Comparison of ENCODE assay signal across 11 mouse cellular contexts in the genomic region with DNA sequence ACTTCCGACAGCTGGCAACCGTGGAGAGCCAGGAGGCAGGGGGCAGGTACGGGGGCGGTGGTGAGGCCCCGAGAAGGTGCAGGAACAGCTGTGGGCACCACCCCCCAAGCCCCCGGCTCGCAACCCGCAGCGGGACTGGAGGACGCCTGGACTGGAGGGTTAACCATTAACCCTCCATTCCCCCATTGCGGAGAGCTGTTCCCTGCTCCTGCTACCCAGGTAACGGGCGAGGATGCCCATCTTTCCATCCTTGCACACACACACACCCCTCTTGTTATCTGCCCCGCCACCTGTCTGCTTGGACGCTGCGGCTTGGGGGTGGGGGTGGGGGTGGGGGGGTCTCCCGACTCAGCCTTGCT. TPM values are rescaled to one million over a fixed set of nuclear protein-coding genes. Genes with fewer than 3 reads are reported as not detected.
A peak's percentile ranks its signal among the peaks of the same experiment; 100 is the strongest.
DNase-seq lines count a peak whose midpoint lies in the region; ATAC-seq and TF ChIP-seq lines count a peak whose summit lies in the region.
"Had no signal": no experiment of that assay in that cellular context is flagged by ENCODE, and none has a peak within 500 bp of the region (broad histone marks: within the 10 kb centered on the region; RNA-seq: fewer than 3 reads in every experiment).

No protein-coding gene starts in this region.

- TF ChIP-seq CTCF in cortical plate, adult 2 months (IDR thresholded peaks at IDR 0.05; ENCODE audit: extremely low read depth, insufficient read depth, low read length): no peak
- no peak for TF ChIP-seq CTCF in hindbrain, postnatal 0 days (IDR thresholded peaks at IDR 0.05; ENCODE audit: low read depth)

- H3K27ac ChIP-seq in heart, embryonic 10.5 days: no peak overlapping the region
- H3K27ac ChIP-seq in cortical plate, adult 2 months (ENCODE audit: insufficient read depth, low read length): no peak overlapping the region
- H3K27ac ChIP-seq in hindbrain, postnatal 0 days: peak overlapping the region; percentile 78
- no peak overlapping the region for H3K27ac ChIP-seq in midbrain, embryonic 11.5 days (ENCODE audit: low read depth, low read length)

- H3K9me3 ChIP-seq in heart, embryonic 10.5 days: no peaks in the 10 kb centered on the region
- no peaks in the 10 kb centered on the region for H3K9me3 ChIP-seq in hindbrain, postnatal 0 days (ENCODE audit: low read length)
- no peaks in the 10 kb centered on the region for H3K9me3 ChIP-seq in midbrain, embryonic 11.5 days (ENCODE audit: control insufficient read depth, low read length)

- peak overlapping the region; percentile 80 for H3K4me2 ChIP-seq in hindbrain, postnatal 0 days (ENCODE audit: low read depth, low read length)
- peak overlapping the region; percentile 87 for H3K4me2 ChIP-seq in midbrain, embryonic 11.5 days

- DNase-seq in heart, embryonic 10.5 days (ENCODE audit: low spot score): no peak
- no peak for DNase-seq in heart, postnatal 14 days
- DNase-seq in hindbrain, postnatal 0 days (ENCODE audit: low spot score): no peak
- peak; percentile 86 for DNase-seq in midbrain, embryonic 11.5 days (ENCODE audit: low spot score, missing footprints)
- DNase-seq in gastrocnemius, postnatal 36 days: no peak
- DNase-seq in urinary bladder, adult 2 months (ENCODE audit: low spot score): no peak
- DNase-seq: adrenal gland, postnatal 25 days; gastrocnemius, postnatal 25 days; thymus, adult 18-20 months had no signal

- H3K27me3 ChIP-seq in heart, embryonic 10.5 days (ENCODE audit: insufficient read depth, poor library complexity, severe bottlenecking): peaks cover 73% of the 10 kb centered on the region
- H3K27me3 ChIP-seq in hindbrain, postnatal 0 days (ENCODE audit: insufficient read depth, low read length): peaks cover 17% of the 10 kb centered on the region
- H3K27me3 ChIP-seq in midbrain, embryonic 11.5 days (ENCODE audit: control insufficient read depth, insufficient read depth, low read length): peaks cover 43% of the 10 kb centered on the region

- 0 out of 2 replicates have a peak, but pooled peaks have one; percentile 14 for ATAC-seq in hindbrain, postnatal 0 days
- ATAC-seq in midbrain, embryonic 11.5 days (ENCODE audit: low FRiP score): no peak
- no peak for ATAC-seq in cerebellum, adult (ENCODE audit: insufficient number of reproducible peaks, low FRiP score, low TSS enrichment)

- peak overlapping the region; percentile 69 for H3K4me3 ChIP-seq in heart, embryonic 10.5 days
- peak overlapping the region; percentile 56 for H3K4me3 ChIP-seq in cortical plate, adult 2 months (ENCODE audit: insufficient read depth, low read length)
- H3K4me3 ChIP-seq in hindbrain, postnatal 0 days (ENCODE audit: low read length): peak overlapping the region; percentile 43
- peak overlapping the region; percentile 50 for H3K4me3 ChIP-seq in midbrain, embryonic 11.5 days (ENCODE audit: low read depth, low read length)

- WGBS in heart, embryonic 10.5 days: 2% methylated on average over 17 of the region's 17 CpGs
- WGBS in hindbrain, postnatal 0 days: 5% methylated on average over 17 of the region's 17 CpGs
- WGBS in midbrain, embryonic 11.5 days: 2% methylated on average over 16 of the region's 17 CpGs

- peaks cover 24% of the 10 kb centered on the region for H3K4me1 ChIP-seq in heart, embryonic 10.5 days
- H3K4me1 ChIP-seq in cortical plate, adult 2 months (ENCODE audit: control insufficient read depth, insufficient read depth, low read length): no peaks in the 10 kb centered on the region
- no peaks in the 10 kb centered on the region for H3K4me1 ChIP-seq in hindbrain, postnatal 0 days (ENCODE audit: insufficient read depth, low read length)
- H3K4me1 ChIP-seq in midbrain, embryonic 11.5 days (ENCODE audit: control insufficient read depth, insufficient read depth, low read length): peaks cover 13% of the 10 kb centered on the region

- no peak for TF ChIP-seq POLR2A in cortical plate, adult 2 months (IDR thresholded peaks at IDR 0.05; ENCODE audit: extremely low read depth, insufficient read depth, low read length)

- H3K9ac ChIP-seq in hindbrain, postnatal 0 days (replicated peaks; ENCODE audit: low read length): peak overlapping the region; percentile 47
- no peak overlapping the region for H3K9ac ChIP-seq in midbrain, embryonic 11.5 days (ENCODE audit: low read length)

- intact Hi-C loops in heart, postnatal 14 days (cut with DNase I): no loop called here
- intact Hi-C loops in gastrocnemius, postnatal 36 days (cut with DNase I): no loop called here

- H3K36me3 ChIP-seq in heart, embryonic 10.5 days: no peaks in the 10 kb centered on the region
- H3K36me3 ChIP-seq in hindbrain, postnatal 0 days (ENCODE audit: insufficient read depth, low read length): no peaks in the 10 kb centered on the region
- no peaks in the 10 kb centered on the region for H3K36me3 ChIP-seq in midbrain, embryonic 11.5 days (ENCODE audit: control insufficient read depth, insufficient read depth, low read length)

RNA-seq across cellular contexts. Expression of gene Vwa5b2, which starts 1.4 kb away (rescaled TPM):
- polyA plus RNA-seq in heart, embryonic 10.5 days (2016; fragmentation: Nextera tagmentation; extraction: Ambion mirVana): 0.21 and 0.57 TPM in 2 replicates
- total RNA-seq in heart, postnatal 14 days (2021): not detected
- 102 and 119 TPM in 2 replicates for polyA plus RNA-seq in cortical plate, adult 2 months (2012; rRNA removed)
- total RNA-seq in hindbrain, postnatal 0 days (2014; rRNA removed): 49.9 and 60.2 TPM in 2 replicates
- polyA plus RNA-seq in hindbrain, postnatal 0 days (2015; fragmentation: Nextera tagmentation; extraction: Ambion mirVana): 32.6 and 32.8 TPM in 2 replicates
- polyA plus RNA-seq in midbrain, embryonic 11.5 days (2014; fragmentation: Nextera tagmentation; extraction: Ambion mirVana): 1.6 and 2.5 TPM in 2 replicates
- total RNA-seq in gastrocnemius, postnatal 36 days (2021): not detected
- 4.1 and 7.0 TPM in 2 replicates for polyA plus RNA-seq in urinary bladder, adult 2 months (2012; rRNA removed)
- total RNA-seq: gastrocnemius, postnatal 25 days had no signal

RNA-seq across cellular contexts. Expression of gene Eef1akmt4, which starts 20.7 kb away (rescaled TPM):
- polyA plus RNA-seq in heart, embryonic 10.5 days (2016; fragmentation: Nextera tagmentation; extraction: Ambion mirVana): 29.9 and 39.5 TPM in 2 replicates
- 1 to 10 TPM; 4.9 to 5.6 TPM for total RNA-seq in heart, postnatal 14 days (2021)
- 2.5 and 3.1 TPM in 2 replicates for polyA plus RNA-seq in cortical plate, adult 2 months (2012; rRNA removed)
- 6.0 and 6.4 TPM in 2 replicates for total RNA-seq in hindbrain, postnatal 0 days (2014; rRNA removed)
- polyA plus RNA-seq in hindbrain, postnatal 0 days (2015; fragmentation: Nextera tagmentation; extraction: Ambion mirVana): 5.6 and 6.5 TPM in 2 replicates
- polyA plus RNA-seq in midbrain, embryonic 11.5 days (2014; fragmentation: Nextera tagmentation; extraction: Ambion mirVana): 25.6 and 26.6 TPM in 2 replicates
- 1 to 10 TPM; 3.7 to 5.5 TPM for total RNA-seq in gastrocnemius, postnatal 36 days (2021)
- 7.5 and 10.4 TPM in 2 replicates for polyA plus RNA-seq in urinary bladder, adult 2 months (2012; rRNA removed)

RNA-seq across cellular contexts. Expression of gene Gm49333, which starts 20.8 kb away (rescaled TPM):
- polyA plus RNA-seq in heart, embryonic 10.5 days (2016; fragmentation: Nextera tagmentation; extraction: Ambion mirVana): not detected in 2 replicates
- total RNA-seq in heart, postnatal 14 days (2021): under 1 TPM in 1 of 2 experiments, not detected in 1; 0.29 TPM
- not detected in 2 replicates for polyA plus RNA-seq in cortical plate, adult 2 months (2012; rRNA removed)
- total RNA-seq in hindbrain, postnatal 0 days (2014; rRNA removed): 0.54 TPM in 1 of 2 replicates, not detected in the other
- polyA plus RNA-seq in hindbrain, postnatal 0 days (2015; fragmentation: Nextera tagmentation; extraction: Ambion mirVana): not detected in 2 replicates
- polyA plus RNA-seq in midbrain, embryonic 11.5 days (2014; fragmentation: Nextera tagmentation; extraction: Ambion mirVana): 0.50 TPM in 1 of 2 replicates, not detected in the other
- not detected for total RNA-seq in gastrocnemius, postnatal 36 days (2021)
- not detected in 2 replicates for polyA plus RNA-seq in urinary bladder, adult 2 months (2012; rRNA removed)
- total RNA-seq: adrenal gland, postnatal 25 days; gastrocnemius, postnatal 25 days had no signal

RNA-seq across cellular contexts. Expression of gene Alg3, which starts 20.9 kb away (rescaled TPM):
- polyA plus RNA-seq in heart, embryonic 10.5 days (2016; fragmentation: Nextera tagmentation; extraction: Ambion mirVana): 44.3 and 50.7 TPM in 2 replicates
- total RNA-seq in heart, postnatal 14 days (2021): 10 to 100 TPM; 10.4 to 10.5 TPM
- 16.4 and 18.3 TPM in 2 replicates for polyA plus RNA-seq in cortical plate, adult 2 months (2012; rRNA removed)
- 34.8 and 38.9 TPM in 2 replicates for total RNA-seq in hindbrain, postnatal 0 days (2014; rRNA removed)
- 35.5 and 36.5 TPM in 2 replicates for polyA plus RNA-seq in hindbrain, postnatal 0 days (2015; fragmentation: Nextera tagmentation; extraction: Ambion mirVana)
- 54.6 and 55.1 TPM in 2 replicates for polyA plus RNA-seq in midbrain, embryonic 11.5 days (2014; fragmentation: Nextera tagmentation; extraction: Ambion mirVana)
- total RNA-seq in gastrocnemius, postnatal 36 days (2021): 10 to 100 TPM; 12.7 to 15.8 TPM
- 12.4 and 16.1 TPM in 2 replicates for polyA plus RNA-seq in urinary bladder, adult 2 months (2012; rRNA removed)

RNA-seq across cellular contexts. Expression of gene Camk2n2, which starts 30.4 kb away (rescaled TPM):
- 0.54 and 0.83 TPM in 2 replicates for polyA plus RNA-seq in heart, embryonic 10.5 days (2016; fragmentation: Nextera tagmentation; extraction: Ambion mirVana)
- under 1 TPM; 0.73 to 0.79 TPM for total RNA-seq in heart, postnatal 14 days (2021)
- 188 and 191 TPM in 2 replicates for polyA plus RNA-seq in cortical plate, adult 2 months (2012; rRNA removed)
- total RNA-seq in hindbrain, postnatal 0 days (2014; rRNA removed): 70.2 and 82.9 TPM in 2 replicates
- polyA plus RNA-seq in hindbrain, postnatal 0 days (2015; fragmentation: Nextera tagmentation; extraction: Ambion mirVana): 84.7 and 85.7 TPM in 2 replicates
- 4.9 and 5.2 TPM in 2 replicates for polyA plus RNA-seq in midbrain, embryonic 11.5 days (2014; fragmentation: Nextera tagmentation; extraction: Ambion mirVana)
- 1 to 10 TPM; 1.0 to 1.3 TPM for total RNA-seq in gastrocnemius, postnatal 36 days (2021)
- polyA plus RNA-seq in urinary bladder, adult 2 months (2012; rRNA removed): 1.8 and 1.9 TPM in 2 replicates
